Mouse (Mus musculus): ENCODE data around the gene Bmp7.

Gene Bmp7

DNA sequence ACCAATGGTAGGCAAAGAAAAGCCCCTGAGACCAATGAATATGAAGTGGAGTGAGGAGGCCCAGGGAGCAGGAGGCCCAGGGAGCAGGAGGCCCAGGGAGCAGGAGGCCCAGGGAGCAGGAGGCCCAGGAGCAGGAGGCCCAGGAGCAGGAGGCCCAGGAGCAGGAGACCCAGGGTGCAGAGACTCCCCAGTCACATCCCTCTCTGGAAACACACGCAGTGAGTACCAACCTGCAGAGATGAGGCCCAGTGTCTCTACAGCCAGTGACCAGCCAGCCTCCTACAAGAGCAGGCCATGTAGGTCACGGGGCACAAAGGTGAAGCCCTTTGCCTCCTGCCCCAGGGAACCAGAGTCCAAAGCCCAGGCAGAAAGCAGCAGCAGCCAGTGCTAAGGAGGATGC, 83.6 kb downstream of the Bmp7 start:
- DNase-seq (ENCODE audit: low read depth, low spot score): no peak

- DNase-seq (ENCODE audit: low read depth, low spot score): no peak
These were observed 86.0 kb downstream of the Bmp7 start for GRCm38 (mm10) chr2:172854136-172854535.

DNA sequence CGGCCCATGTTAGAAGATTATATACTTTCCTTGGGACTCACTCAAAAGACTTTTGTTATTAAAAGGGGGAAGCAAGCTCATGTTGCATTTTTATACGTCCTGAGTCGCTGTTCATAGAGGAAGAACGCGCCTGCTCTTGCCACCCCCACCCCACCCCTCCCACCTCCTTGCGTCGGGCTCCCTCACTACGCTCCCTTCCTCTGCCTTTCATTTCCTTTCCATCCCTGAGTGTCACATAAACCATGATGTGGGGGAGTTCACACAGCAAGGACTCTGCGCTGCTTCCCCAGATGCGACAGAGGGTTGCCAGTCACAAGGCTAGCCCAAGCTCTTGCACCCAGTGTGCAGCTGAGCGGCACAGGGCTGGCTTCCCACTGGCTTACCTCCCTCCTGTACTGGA, 88.3 kb downstream of the Bmp7 start:
- no peak for DNase-seq (ENCODE audit: low read depth, low spot score)

GRCm38 (mm10) chr2:172848193-172848592, 91.9 kb downstream of the Bmp7 start:
- DNase-seq (ENCODE audit: low read depth, low spot score): peak; percentile 70

GRCm38 (mm10) chr2:172846311-172846575, 93.9 kb downstream of the Bmp7 start:
- DNase-seq (ENCODE audit: low read depth, low spot score): no peak

DNA sequence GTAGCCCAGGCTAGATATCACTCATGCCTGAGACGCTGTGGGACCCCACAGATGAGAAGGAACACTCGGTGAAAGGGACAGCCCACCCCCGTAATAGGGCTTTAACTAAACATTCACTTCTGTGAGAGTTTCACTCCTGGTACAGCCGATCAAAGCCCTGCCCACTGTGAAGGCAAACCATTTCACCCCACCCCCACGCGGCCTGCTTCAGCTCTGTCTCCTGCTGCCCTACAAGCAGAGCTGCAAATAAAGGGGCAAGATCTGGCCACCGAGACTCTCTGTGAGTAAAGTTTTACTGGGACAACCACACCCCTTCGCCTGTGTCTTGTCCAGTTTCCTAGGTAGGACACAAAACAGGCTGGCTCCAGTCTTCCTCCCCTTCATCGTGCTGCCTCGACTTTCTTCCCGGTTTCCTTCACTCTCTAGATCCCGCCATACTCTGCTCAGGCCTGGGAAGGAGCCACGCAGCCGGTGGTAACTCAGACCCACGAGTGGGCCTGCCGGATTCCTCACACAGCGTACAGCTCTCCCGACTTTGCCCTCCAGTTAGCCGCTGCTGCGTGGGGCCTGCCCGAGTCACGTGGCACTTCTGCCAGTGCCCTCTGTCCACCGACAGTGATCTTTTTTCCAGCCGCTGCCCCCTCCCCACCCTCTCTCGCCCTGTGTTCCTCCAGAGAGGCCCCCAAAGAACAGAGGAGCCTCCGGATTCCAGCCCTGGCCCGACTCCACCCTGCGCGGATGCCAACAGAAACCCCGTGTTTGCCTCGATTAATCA, 94.4 kb downstream of the Bmp7 start:
- no peak for DNase-seq (ENCODE audit: low read depth, low spot score)

DNA sequence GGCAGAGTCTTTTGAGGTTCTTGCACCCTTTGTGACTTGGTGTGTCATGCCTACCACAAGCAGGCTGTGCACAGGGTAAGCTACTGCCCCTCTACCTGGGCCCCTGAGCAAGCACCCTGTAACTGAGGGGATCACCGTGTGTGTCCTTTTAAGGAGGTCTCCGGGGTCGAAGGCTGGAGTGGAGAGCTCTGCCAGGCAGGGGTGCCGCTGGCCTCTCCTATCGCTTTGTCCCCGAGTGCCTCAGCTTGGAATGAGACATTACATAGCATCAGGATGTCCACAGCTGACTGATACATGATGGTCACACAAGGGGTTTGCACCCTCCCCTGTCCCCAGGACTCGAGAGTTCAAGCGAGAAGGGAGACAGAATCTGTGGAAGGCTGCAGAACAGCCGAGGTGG, 96.2 kb downstream of the Bmp7 start:
- no peak for DNase-seq (ENCODE audit: low read depth, low spot score)

DNA sequence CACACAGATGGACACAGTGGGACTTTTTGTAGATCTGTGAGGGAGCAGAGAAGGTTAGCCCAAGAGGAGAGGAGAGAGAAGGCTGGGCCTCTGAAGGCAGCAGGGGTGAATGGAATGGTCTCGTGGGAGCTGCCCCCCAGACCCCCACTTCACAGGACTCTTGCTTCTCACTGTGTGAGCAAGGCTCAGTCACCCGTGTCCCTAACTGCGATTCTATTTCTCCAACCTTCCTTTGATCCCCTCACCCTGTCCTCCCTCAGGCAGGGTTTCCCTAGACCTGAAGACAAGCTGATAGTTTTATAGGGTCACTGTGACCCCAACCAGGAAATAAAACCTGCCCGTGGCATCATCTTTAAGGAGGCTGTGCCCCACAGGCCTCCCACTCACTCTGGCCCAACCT, 97.8 kb downstream of the Bmp7 start:
- DNase-seq (ENCODE audit: low read depth, low spot score): no peak

DNA sequence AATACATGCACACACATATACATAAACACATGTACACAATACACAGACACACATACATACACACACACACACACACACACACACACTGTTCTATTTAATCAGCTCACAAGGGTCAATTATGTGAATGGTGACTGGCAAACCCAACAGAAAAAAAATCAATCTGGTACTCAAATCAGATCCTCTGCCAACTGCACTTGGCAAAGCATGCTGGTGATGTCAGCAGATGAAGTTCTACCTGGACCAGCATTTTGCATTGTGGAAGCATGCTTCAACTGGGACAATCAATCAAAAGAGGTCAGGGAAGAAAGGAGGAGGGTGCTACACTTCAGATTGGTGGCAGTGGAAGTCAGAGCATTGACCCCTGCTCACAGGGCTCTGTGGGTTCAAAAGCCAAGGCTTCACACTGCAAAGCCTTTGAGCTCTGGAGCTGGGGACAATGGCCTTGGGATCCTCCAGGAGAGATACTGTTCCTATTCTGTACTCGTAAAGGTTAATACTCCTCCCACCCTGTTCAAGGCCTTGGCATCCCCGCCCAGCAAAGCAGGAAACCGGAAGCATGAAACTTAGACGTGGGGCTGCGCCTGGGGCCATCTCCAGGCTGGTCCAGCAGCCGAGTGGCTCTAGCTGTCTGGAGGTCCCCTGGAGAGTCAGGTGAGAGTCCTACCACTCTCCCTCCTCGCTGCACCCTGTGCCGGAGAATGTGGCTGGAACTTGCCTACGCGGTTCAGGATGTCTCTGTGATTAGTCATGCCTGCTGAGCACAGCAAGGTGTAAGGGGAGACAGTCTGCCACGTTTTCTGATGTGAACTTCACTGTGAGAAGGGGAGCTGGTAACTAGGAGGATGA, 99.0 kb downstream of the Bmp7 start:
- no peak for DNase-seq (ENCODE audit: low read depth, low spot score)

DNA sequence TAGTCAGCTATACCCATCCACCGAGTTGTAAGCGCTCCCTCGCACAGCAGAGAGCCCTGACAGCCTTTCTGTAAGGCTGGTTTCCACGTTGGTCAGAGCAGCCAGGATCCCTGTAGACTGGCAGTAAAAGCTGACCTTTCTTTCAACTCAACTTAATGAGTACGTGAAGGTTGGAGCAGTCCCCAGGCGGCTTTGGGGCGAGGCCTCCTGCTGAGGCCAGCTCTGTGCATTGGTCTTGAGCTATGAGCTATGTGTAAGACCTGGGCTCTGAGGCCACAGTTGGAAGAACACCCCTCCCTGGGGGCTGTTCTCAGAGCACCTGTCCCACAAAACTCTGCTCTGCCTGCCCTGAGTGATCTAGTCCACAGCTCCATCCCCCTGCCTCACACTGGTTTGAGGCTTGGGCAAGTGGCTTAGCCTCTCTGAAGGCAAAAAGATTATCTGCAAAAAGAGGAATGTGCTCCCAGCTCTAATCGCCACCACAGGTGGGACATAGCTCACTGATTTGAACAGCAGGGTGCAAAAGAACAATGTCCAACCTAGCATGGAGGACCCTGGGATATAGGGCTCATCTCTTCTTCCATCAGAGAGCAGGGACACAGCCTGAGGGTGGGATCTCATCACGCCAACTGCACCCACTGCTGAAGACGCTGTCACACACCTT, 100.7 kb downstream of the Bmp7 start:
- DNase-seq (ENCODE audit: low read depth, low spot score): no peak

- no peak for DNase-seq (ENCODE audit: low read depth, low spot score)
These were observed 103.6 kb downstream of the Bmp7 start for GRCm38 (mm10) chr2:172836516-172836915.

GRCm38 (mm10) chr2:172833196-172833595, 106.9 kb downstream of the Bmp7 start:
- no peak for DNase-seq (ENCODE audit: low read depth, low spot score)

GRCm38 (mm10) chr2:172831762-172832161, 108.4 kb downstream of the Bmp7 start:
- peak; percentile 88 for DNase-seq (ENCODE audit: low read depth, low spot score)

DNA sequence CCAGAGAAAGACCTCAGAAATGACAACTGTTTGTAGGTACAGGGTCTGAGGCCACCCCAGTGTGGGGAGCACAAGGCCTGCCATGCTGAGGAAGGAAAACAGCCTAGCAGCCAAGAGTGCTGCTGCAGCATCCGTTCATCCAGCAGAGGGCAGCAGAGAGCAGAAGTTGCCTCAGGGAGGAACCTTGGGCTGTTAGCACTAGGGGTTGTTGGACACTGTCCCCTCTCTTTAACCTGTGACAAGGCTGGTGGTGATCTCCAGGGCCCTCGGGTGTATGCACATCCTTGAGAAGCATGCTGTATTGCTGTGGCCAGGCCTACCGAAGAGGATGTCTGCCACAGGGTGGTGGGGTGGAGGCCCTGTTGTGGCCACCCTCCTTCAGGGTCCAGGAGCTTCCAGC, 109.0 kb downstream of the Bmp7 start:
- DNase-seq (ENCODE audit: low read depth, low spot score): peak; percentile 91

DNA sequence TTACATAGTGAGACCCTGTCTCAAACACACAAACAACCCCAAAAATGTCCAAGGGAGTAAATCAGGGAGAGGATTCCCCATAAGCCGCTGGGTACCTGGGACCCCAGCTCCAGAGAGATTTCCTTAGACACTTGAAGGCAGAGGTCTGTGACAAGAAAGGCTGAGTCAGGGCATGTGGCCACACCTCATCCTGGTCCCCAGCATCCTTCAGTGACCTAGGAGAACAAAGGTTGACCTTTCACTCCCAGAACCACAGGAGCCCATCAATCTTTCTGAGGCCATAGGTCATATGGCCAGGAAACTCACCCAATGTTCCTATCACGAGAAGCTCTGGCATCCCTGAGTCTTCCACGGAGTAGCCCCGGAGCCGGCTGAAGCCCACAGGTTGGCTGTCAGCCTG, 111.9 kb downstream of the Bmp7 start:
- DNase-seq (ENCODE audit: low read depth, low spot score): no peak

DNA sequence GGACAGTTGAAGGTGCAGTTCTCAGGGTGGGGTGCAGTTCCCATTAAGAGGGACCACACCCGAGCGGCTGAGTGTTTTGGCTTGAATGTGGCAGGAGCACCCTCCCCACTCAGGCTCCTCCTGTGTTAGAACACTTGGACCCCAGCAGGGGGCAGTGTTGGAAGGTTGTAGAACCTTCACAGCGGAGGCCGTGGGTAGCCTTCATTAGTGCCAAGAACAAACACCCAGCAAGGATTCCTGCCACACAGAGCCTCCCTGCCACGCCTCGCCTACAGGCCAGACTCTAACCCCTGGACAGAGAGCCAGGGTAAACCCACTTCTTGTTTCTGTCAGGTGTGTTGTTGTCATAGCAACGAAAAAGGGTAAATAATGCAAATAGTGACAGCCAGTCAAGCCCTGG, 112.6 kb downstream of the Bmp7 start:
- peak; percentile 76 for DNase-seq (ENCODE audit: low read depth, low spot score)

DNA sequence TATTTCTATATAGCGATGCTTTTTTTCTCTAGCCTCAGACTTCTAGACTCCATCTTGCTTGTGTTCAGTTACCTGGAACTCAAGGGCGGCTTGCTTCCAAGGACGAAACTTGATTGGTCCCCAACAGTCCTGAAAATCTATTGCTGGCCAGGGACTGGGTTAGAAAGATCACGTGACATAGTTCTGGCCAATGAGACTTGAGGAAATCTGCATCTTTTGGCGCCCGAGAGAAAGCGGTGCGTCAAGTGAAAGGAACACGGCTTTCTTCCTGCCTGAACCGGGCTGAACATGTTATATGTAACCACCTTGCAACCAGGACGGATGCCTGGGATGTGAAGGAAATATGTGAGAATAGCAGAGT, 114.4 kb downstream of the Bmp7 start:
- DNase-seq (ENCODE audit: low read depth, low spot score): no peak

DNA sequence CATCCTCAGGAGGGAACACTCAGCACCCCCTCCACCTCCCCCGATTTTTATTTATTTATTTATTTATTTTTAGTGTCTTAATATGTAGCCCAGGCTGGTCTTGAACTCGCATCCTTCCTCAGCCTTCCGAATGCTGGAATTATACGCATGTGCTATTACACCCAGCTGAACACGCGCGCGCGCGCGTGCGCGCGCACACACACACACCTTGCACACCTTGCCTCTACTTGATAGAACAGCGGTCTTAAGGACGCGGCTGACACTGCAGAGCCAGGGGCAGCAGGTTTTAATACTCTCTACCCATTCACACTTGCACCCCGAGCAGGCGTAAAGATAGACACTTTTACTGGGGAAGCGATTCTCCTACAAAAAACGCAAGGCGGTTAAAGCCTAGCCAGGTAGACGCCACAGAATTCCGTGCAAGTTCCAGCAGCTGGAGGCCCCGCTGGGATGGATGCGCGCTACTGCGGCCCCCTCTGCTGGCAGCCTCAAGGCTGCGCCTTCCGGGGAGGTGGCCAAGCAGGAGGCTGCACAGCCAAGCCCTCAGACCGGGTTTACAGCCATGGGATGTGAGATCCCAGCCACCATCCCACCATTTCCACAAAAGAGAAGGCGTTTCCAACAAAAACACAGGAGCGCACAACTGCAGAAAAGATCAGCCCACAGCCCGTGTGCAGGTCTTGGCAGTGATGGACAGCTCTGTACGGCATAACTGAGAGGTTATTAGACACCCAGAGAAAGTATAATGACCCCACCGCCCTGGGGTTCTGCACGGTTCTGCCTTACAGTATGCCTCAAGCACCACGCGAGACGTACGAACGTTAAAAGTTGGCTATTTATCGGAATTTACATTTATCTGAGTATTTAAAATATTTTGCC, 115.0 kb downstream of the Bmp7 start:
- DNase-seq (ENCODE audit: low read depth, low spot score): peak; percentile 34

- no peak for DNase-seq (ENCODE audit: low read depth, low spot score)
These were observed 121.4 kb downstream of the Bmp7 start for GRCm38 (mm10) chr2:172818631-172819230.

Data from CD4-positive, CD25-positive, alpha-beta regulatory T cell, adult 2 months (primary cell).